Mouse (Mus musculus): ENCODE measurements around the gene Cdc42ep4. TPM values are rescaled to one million over a fixed set of nuclear protein-coding genes. Genes with fewer than 3 reads are reported as not detected.

Cdc42ep4 gene
- polyA plus RNA-seq, 1 experiment from 2014 or later = 49.5 TPM

DNA sequence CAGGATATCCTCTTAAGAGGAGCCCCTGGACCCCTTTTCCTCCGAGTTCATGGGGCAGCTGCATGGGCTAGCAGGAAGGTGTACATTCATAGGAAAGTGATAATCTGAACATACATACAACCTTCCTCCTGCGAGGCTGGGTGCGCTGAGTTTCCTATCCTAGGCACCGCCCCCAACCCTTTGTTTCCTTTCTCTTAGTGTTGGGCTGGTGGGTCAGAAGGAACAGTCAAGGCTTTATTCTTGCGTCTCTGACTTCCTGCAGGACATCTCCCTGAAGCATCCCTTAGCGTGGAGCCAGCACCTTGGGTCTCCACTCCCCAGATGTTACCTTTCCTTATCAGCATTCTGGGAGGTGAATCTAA is 28.0 kb upstream of the Cdc42ep4 start:
- Histone ChIP-seq H3K4me1 (ENCODE audit: control insufficient read depth, insufficient read depth, low read length) (peaks cover 9% of the 10 kb centered on the region; the same call in 1 of the 2 replicates), H3K4me3 (replicated peaks; ENCODE audit: low read depth, low read length) (no peak overlapping the region), H3K36me3 (ENCODE audit: control insufficient read depth, insufficient read depth, low read length) (0 out of 2 replicates have a peak, but pooled peaks cover 5% of the 10 kb centered on the region), H3K9ac (replicated peaks; ENCODE audit: low read length) (no peak overlapping the region), H3K27ac (replicated peaks; ENCODE audit: low read depth, low read length) (no peak overlapping the region), H3K4me2 (ENCODE audit: low read length) (no peak overlapping the region), H3K27me3 (ENCODE audit: control insufficient read depth, insufficient read depth, low read length) (no peaks in the 10 kb centered on the region), H3K9me3 (ENCODE audit: control insufficient read depth, low read length) (no peaks in the 10 kb centered on the region)
- DNase-seq (no peak), ATAC-seq (ENCODE audit: low FRiP score, low TSS enrichment) (no peak)
- 11% methylated on average over 6 of the region's 6 CpGs for WGBS

DNA sequence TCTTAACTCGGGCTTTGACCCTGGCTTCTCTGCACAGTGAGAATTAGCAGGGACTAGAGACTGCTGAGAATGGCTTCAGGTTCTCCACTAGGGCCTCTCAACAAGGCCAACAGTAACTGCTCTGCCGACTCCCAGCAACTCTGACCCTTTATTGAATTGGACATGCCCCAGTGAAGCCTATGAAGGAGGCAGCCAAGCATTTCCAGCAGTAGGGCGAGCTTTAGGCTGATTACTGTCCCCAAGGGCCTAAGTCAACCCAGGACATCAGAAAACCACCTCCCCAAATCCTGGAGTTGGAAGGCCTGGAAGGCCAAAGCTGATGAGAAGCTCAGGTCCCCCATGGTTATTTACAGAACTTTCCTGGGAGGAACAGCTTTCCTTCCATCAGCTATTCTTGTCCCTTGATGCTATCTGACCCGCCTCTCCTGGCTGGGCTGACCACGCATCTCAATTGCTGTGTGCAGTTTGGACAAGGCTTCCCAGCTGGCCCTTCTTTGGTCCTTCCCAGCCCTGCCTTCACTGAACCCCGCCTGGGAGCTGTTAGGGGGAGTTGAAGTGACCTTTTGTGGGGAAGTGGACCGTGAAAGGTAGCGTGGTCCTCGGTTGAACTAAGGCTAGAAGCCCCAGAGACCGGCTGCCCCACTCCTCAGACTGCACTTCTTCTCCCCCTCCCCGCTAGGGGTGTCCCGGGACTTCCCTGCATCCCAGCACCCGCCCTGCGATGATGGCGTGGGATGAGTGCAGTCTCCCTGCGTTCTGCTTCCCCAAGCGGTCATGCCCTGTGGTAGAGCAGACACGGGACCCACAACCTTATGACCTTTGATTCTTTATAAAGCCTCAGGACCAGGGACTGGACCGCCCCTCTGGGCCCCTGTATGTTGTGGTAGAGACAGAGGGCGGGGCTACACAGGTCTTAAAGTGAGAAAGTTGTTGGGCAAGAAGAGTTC is 27.3 kb upstream of the Cdc42ep4 start:
- H3K27ac ChIP-seq (replicated peaks; ENCODE audit: low read depth, low read length) = no peak overlapping the region
- H3K4me1 ChIP-seq (ENCODE audit: control insufficient read depth, insufficient read depth, low read length) = peaks cover 5% of the 10 kb centered on the region; the same call in 1 of the 2 replicates
- no peaks in the 10 kb centered on the region for H3K9me3 ChIP-seq (ENCODE audit: control insufficient read depth, low read length)
- no peaks in the 10 kb centered on the region for H3K27me3 ChIP-seq (ENCODE audit: control insufficient read depth, insufficient read depth, low read length)
- WGBS = 14% methylated on average over 20 of the region's 20 CpGs
- H3K36me3 ChIP-seq (ENCODE audit: control insufficient read depth, insufficient read depth, low read length) = 0 out of 2 replicates have a peak, but pooled peaks cover 5% of the 10 kb centered on the region
- no peak overlapping the region for H3K9ac ChIP-seq (replicated peaks; ENCODE audit: low read length)
- ATAC-seq (ENCODE audit: low FRiP score, low TSS enrichment) (no peak), DNase-seq (no peak)
- no peak overlapping the region for H3K4me3 ChIP-seq (replicated peaks; ENCODE audit: low read depth, low read length)
- H3K4me2 ChIP-seq (ENCODE audit: low read length) = no peak overlapping the region

DNA sequence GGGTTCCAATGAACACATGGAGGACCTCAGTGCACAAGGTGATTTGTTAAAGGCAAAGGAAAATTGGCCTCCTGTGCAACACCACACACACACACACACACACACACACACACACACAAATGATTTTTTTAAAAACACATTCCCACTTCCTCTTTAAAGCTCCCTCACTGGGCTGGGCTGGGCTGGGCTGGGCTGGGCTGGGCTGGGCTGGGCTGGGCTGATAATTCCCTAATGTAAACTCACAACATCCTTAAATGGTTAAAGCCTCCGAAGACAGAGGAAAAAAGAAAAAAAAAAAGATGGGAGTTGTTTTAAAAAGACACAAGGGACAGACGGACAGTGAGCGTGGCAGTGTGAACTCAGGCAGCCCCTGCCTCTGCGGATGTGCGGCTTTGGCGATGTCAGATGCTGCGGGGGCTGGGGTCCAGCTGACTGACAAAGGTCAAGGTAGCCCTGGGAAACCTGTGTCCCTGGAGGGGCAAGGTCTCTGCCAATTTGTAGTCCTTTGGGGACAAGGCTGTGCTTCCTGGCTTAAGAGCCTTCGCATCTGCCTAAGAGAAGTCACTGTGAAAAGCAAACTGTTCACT is 26.3 kb upstream of the Cdc42ep4 start:
- 62% methylated on average over 8 of the region's 8 CpGs for WGBS

DNA sequence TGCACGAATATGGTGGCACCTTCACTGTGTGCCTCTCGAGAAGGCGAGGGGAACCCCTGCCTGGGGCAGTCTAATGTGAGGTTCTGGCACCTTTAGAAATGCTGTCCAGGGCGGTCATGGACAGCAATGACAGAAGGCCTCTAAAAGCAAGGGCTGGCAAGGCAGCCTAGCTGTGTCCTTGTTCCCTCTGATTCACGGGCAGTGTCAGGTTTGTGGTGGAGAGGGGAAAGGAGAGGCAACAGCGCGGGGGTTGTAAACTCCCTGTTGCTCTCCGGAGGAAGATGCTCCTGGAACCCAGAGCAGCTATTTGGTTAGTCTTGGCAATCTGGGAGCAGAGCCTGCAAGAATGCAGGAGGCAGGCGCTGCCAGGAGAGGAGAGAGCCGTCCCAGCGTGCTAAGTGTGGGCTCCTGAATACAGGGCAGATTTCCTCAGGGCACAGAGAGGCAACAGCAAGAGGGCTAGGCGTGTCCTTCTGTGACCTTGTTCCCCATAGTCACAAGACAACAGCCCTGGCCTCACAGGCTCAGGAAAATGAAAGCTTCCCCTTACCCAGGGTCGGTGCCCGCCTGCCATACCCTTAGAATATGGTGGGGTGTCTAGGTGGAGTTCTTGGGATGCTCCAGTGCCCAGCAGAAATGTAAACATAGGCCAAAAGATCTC is 25.3 kb upstream of the Cdc42ep4 start:
- H3K27ac ChIP-seq (replicated peaks; ENCODE audit: low read depth, low read length) = no peak overlapping the region
- no peak for ATAC-seq (ENCODE audit: low FRiP score, low TSS enrichment)
- WGBS = 77% methylated on average over 14 of the region's 14 CpGs

More for the DNA sequence above, 26.3 kb upstream of the Cdc42ep4 start:
- ATAC-seq (ENCODE audit: low FRiP score, low TSS enrichment) = no peak
- H3K4me3 ChIP-seq (replicated peaks; ENCODE audit: low read depth, low read length) = no peak overlapping the region
- DNase-seq = no peak
- H3K27ac ChIP-seq (replicated peaks; ENCODE audit: low read depth, low read length) = no peak overlapping the region
- no peak overlapping the region for H3K4me2 ChIP-seq (ENCODE audit: low read length)
- no peaks in the 10 kb centered on the region for H3K9me3 ChIP-seq (ENCODE audit: control insufficient read depth, low read length)
- no peaks in the 10 kb centered on the region for H3K27me3 ChIP-seq (ENCODE audit: control insufficient read depth, insufficient read depth, low read length)
- H3K4me1 ChIP-seq (ENCODE audit: control insufficient read depth, insufficient read depth, low read length) = peaks cover 5% of the 10 kb centered on the region; the same call in 1 of the 2 replicates
- no peak overlapping the region for H3K9ac ChIP-seq (replicated peaks; ENCODE audit: low read length)
- H3K36me3 ChIP-seq (ENCODE audit: control insufficient read depth, insufficient read depth, low read length) = 0 out of 2 replicates have a peak, but pooled peaks cover 5% of the 10 kb centered on the region

DNA sequence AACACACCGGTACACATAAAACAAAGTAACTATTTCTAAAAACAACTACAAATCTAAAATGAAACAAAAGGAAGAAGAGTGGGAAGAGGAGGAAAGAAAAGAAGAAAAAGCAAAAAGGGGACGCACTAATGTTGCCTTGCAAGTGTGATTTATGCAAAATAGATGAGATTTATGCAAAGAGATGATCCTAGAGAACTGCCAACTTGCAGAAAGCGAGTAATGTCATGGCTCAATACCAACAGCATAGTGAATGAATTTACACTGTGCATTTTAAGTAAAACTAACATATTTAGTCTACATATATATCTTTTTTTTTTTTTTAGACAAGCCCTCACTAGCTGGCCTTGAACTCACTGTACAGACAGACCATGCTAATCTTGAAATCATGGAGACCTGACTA is 23.1 kb upstream of the Cdc42ep4 start:
- Histone ChIP-seq H3K9me3 (ENCODE audit: control insufficient read depth, low read length) (no peaks in the 10 kb centered on the region), H3K4me3 (replicated peaks; ENCODE audit: low read depth, low read length) (no peak overlapping the region), H3K4me1 (ENCODE audit: control insufficient read depth, insufficient read depth, low read length) (peaks cover 5% of the 10 kb centered on the region; the same call in 1 of the 2 replicates), H3K4me2 (ENCODE audit: low read length) (no peak overlapping the region), H3K36me3 (ENCODE audit: control insufficient read depth, insufficient read depth, low read length) (no peaks in the 10 kb centered on the region), H3K27ac (replicated peaks; ENCODE audit: low read depth, low read length) (no peak overlapping the region), H3K9ac (replicated peaks; ENCODE audit: low read length) (no peak overlapping the region), H3K27me3 (ENCODE audit: control insufficient read depth, insufficient read depth, low read length) (no peaks in the 10 kb centered on the region)
- DNase-seq (no peak), ATAC-seq (ENCODE audit: low FRiP score, low TSS enrichment) (no peak)
- WGBS = 71% methylated on average over 3 of the region's 3 CpGs

More for the DNA sequence above, 25.3 kb upstream of the Cdc42ep4 start:
- no peaks in the 10 kb centered on the region for H3K27me3 ChIP-seq (ENCODE audit: control insufficient read depth, insufficient read depth, low read length)
- H3K4me2 ChIP-seq (ENCODE audit: low read length) = no peak overlapping the region
- no peak overlapping the region for H3K4me3 ChIP-seq (replicated peaks; ENCODE audit: low read depth, low read length)
- DNase-seq = no peak
- H3K4me1 ChIP-seq (ENCODE audit: control insufficient read depth, insufficient read depth, low read length) = peaks cover 5% of the 10 kb centered on the region; the same call in 1 of the 2 replicates
- H3K9ac ChIP-seq (replicated peaks; ENCODE audit: low read length) = no peak overlapping the region
- 0 out of 2 replicates have a peak, but pooled peaks cover 5% of the 10 kb centered on the region for H3K36me3 ChIP-seq (ENCODE audit: control insufficient read depth, insufficient read depth, low read length)
- no peaks in the 10 kb centered on the region for H3K9me3 ChIP-seq (ENCODE audit: control insufficient read depth, low read length)

DNA sequence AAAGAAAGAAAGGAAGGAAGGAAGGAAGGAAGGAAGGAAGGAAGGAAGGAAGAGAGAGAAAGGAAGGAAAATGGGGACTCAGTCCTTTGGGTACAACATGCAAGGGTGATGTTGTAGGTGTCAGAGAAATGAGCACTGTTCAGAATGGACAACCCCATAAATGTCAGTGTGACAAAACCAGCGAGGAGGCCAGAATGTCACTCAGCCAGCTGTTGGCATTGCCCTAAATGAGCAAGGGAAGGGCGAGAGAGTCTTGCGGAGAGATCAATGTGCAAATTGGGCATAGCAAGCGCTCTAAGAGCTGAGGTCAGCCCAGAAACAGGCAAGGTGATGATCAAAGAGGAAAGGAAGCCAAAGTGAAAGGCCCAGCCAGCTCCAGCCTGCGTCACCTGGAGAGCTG is 21.5 kb upstream of the Cdc42ep4 start:
- ATAC-seq (ENCODE audit: low FRiP score, low TSS enrichment) (no peak), DNase-seq (no peak)
- no peaks in the 10 kb centered on the region for H3K36me3 ChIP-seq (ENCODE audit: control insufficient read depth, insufficient read depth, low read length)
- H3K27me3 ChIP-seq (ENCODE audit: control insufficient read depth, insufficient read depth, low read length) = no peaks in the 10 kb centered on the region
- no peak overlapping the region for H3K4me3 ChIP-seq (replicated peaks; ENCODE audit: low read depth, low read length)
- no peaks in the 10 kb centered on the region for H3K4me1 ChIP-seq (ENCODE audit: control insufficient read depth, insufficient read depth, low read length)
- WGBS = 88% methylated on average over 5 of the region's 5 CpGs
- H3K9me3 ChIP-seq (ENCODE audit: control insufficient read depth, low read length) = no peaks in the 10 kb centered on the region
- no peak overlapping the region for H3K9ac ChIP-seq (replicated peaks; ENCODE audit: low read length)
- H3K27ac ChIP-seq (replicated peaks; ENCODE audit: low read depth, low read length) = no peak overlapping the region
- H3K4me2 ChIP-seq (ENCODE audit: low read length) = no peak overlapping the region

DNA sequence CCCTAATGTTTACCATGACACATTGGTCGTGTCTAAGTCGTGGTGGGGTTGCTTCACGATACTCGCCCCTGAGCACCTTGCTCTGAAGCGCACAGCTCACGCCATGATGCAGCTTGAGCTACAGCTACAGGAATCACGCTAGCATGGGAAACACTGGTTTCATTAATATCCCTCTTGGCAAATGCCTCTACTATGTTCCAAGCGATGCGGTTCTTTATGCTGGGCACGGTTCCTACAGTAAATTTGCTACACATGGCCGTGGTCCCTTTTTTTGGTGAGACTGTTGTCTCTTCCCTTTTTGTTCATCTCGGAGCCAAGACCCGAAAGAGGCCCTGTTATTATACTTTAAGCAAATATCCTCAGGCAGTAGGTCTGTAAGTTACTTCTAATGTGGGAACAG is 19.5 kb upstream of the Cdc42ep4 start:
- H3K4me2 ChIP-seq (ENCODE audit: low read length) = no peak overlapping the region
- H3K4me3 ChIP-seq (replicated peaks; ENCODE audit: low read depth, low read length) = no peak overlapping the region
- no peak for DNase-seq
- no peak overlapping the region for H3K27ac ChIP-seq (replicated peaks; ENCODE audit: low read depth, low read length)
- H3K9me3 ChIP-seq (ENCODE audit: control insufficient read depth, low read length) = no peaks in the 10 kb centered on the region
- no peaks in the 10 kb centered on the region for H3K36me3 ChIP-seq (ENCODE audit: control insufficient read depth, insufficient read depth, low read length)
- H3K9ac ChIP-seq (replicated peaks; ENCODE audit: low read length) = no peak overlapping the region
- 88% methylated on average over 13 of the region's 13 CpGs for WGBS
- no peak for ATAC-seq (ENCODE audit: low FRiP score, low TSS enrichment)
- H3K4me1 ChIP-seq (ENCODE audit: control insufficient read depth, insufficient read depth, low read length) = peaks cover 8% of the 10 kb centered on the region; the same call in 1 of the 2 replicates
- no peaks in the 10 kb centered on the region for H3K27me3 ChIP-seq (ENCODE audit: control insufficient read depth, insufficient read depth, low read length)

DNA sequence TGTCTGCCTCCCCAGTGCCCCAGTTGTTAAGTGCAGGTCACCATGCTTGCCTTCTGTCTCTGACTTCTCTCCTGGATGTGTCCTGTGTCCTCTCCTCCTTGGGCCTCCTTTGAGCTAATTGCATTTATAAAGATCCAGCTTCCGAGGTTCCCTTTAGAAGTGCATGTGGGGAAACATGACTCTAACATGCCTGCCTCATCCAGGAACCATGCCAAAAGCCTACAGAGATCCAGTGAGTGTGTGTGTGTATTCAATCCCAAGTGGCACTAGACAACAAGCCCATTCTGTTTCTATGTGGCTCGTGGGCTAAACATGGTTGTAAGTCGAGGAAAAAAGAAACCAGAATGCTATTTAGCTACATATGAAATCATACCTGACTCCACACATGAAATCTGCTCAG is 16.7 kb upstream of the Cdc42ep4 start:
- Histone ChIP-seq H3K27me3 (ENCODE audit: control insufficient read depth, insufficient read depth, low read length) (no peaks in the 10 kb centered on the region), H3K9me3 (ENCODE audit: control insufficient read depth, low read length) (no peaks in the 10 kb centered on the region), H3K4me2 (ENCODE audit: low read length) (no peak overlapping the region), H3K4me1 (ENCODE audit: control insufficient read depth, insufficient read depth, low read length) (peaks cover 13% of the 10 kb centered on the region), H3K36me3 (ENCODE audit: control insufficient read depth, insufficient read depth, low read length) (no peaks in the 10 kb centered on the region), H3K9ac (replicated peaks; ENCODE audit: low read length) (no peak overlapping the region), H3K27ac (replicated peaks; ENCODE audit: low read depth, low read length) (no peak overlapping the region), H3K4me3 (replicated peaks; ENCODE audit: low read depth, low read length) (no peak overlapping the region)
- 78% methylated on average over 3 of the region's 3 CpGs for WGBS
- ATAC-seq (ENCODE audit: low FRiP score, low TSS enrichment) (no peak), DNase-seq (no peak)

Data from midbrain, embryonic 14.5 days (tissue).